Mouse (Mus musculus) adrenal gland, adult 8-10 months (tissue): ENCODE data around the gene Cpa4. TPM values are rescaled to one million over a fixed set of nuclear protein-coding genes. Genes with fewer than 3 reads are reported as not detected.

Experiments used
- DNase-seq: peaks from one replicate; pipeline ENCODE4 v3.0.0; 2022
- total RNA-seq, 4 experiments: library from RNA; stranded (reverse); gene quantifications; 2 replicates each; pipeline ENCODE4 v1.2.4; 2022

Cpa4 gene
- total RNA-seq, 4 experiments from 2014 or later: 1.3 to 3.0 (median 2.0) TPM

- DNase-seq: no peak
Measured at GRCm38 (mm10) chr6:30629989-30630388, 61.8 kb downstream of the Cpa4 start.

GRCm38 (mm10) chr6:30635361-30635862 is 67.2 kb downstream of the Cpa4 start:
- DNase-seq: no peak

DNA sequence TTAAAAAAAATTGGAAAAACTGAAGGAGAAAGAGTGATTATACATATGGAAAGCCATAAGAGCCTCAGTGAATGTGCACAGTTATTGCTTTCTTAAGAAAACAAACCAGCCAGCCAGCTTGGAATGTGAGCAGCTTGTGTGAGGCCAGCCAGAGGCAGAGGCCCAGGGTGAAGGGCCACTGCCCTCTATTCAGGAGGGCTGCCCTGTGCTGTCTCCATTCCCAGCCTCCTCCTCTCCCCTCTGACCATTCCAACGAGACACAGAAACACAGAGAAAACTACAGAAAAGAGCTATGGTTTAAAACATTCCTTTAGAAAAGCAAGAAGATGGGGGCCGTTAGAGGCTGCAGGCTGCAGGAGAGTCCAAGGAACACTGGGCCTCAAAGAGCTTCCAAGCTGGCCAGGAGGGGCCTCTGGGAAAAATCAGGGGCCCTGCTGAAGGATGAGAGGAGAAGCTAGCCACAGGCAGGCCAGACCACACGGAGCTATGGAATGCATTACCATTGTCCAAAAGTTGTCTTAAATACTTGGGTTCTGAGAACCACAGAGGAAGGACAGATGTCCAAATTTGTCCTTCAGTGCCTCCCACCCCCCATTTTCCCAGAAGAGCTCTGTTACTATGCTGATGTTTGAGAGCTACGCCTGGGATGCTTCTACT is 68.1 kb downstream of the Cpa4 start:
- DNase-seq: no peak

DNA sequence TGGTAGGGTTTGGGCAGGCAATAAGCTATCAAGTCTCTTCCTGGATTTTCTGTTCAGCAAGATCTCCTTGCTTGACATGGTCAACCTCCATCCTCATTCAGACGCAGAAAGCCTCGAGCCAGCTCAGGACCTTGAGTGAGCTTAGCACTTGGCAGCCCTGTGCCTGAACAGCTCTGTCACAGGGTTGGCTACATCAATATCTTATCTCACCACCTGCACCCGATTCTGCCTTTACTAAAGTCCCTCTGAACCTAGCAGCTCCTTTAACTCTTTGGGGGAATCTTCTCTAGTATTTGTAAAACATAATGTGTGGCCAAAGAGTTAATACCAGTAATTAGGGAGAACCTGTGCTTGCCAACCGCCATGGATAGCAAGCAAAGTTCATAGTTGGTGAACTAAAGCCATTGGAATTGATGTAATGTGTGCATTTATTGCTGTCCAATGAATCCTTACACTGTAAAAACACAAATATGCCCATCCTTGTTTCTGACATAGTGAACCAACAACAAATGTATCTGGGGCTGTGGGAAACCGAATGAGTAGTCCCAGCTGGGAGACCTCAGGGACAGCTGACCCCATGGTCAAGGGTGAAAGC is 70.6 kb downstream of the Cpa4 start, which contains the start of gene Cpa1:
Gene Cpa1 (plus strand): TSS at position 545 of the 595 bp plus-strand sequence.
- DNase-seq: no peak

Other genes with a start within 250 kb of the Cpa4 start
- gene Zc3hc1, start 177.3 kb upstream of the Cpa4 start, total RNA-seq: 10 to 100 TPM; 22.0 to 23.9 (median 22.7) TPM
- gene Klhdc10, start 166.5 kb upstream of the Cpa4 start, total RNA-seq: 10 to 100 TPM; 76.8 to 85.9 (median 84.7) TPM
- 10 to 100 TPM; 24.4 to 32.6 (median 28.6) TPM for gene Tmem209, start 58.6 kb upstream of the Cpa4 start, total RNA-seq
- under 1 TPM in 3 of 4 experiments, not detected in 1; 0.24 to 0.92 (median 0.35) TPM for gene Ssmem1, start 58.5 kb upstream of the Cpa4 start, total RNA-seq
- gene Cpa2, start 26.8 kb upstream of the Cpa4 start, total RNA-seq: 1 to 10 TPM in 3 of 4 experiments, under 1 TPM in 1; 0.64 to 3.3 (median 1.0) TPM
- not detected for gene Cpa5, start 42.6 kb downstream of the Cpa4 start, total RNA-seq
- not detected for gene Cpa1, start 70.8 kb downstream of the Cpa4 start, total RNA-seq
- gene Cep41, start 125.4 kb downstream of the Cpa4 start, total RNA-seq: 10 to 100 TPM in 1 of 4 experiments, 1 to 10 TPM in 3; 7.9 to 11.6 (median 8.6) TPM
- 10 to 100 TPM; 39.2 to 81.6 (median 52.6) TPM for gene Mest, start 155.2 kb downstream of the Cpa4 start, total RNA-seq